Mouse (Mus musculus) 3T3-L1 (cell line): ENCODE data around the gene Pex26.

Experiments
- DNase-seq: peaks from one replicate; pipeline ENCODE4 v3.0.0-alpha.2; 2015; ENCODE audit warnings: low read depth, low spot score

Gene Pex26

DNA sequence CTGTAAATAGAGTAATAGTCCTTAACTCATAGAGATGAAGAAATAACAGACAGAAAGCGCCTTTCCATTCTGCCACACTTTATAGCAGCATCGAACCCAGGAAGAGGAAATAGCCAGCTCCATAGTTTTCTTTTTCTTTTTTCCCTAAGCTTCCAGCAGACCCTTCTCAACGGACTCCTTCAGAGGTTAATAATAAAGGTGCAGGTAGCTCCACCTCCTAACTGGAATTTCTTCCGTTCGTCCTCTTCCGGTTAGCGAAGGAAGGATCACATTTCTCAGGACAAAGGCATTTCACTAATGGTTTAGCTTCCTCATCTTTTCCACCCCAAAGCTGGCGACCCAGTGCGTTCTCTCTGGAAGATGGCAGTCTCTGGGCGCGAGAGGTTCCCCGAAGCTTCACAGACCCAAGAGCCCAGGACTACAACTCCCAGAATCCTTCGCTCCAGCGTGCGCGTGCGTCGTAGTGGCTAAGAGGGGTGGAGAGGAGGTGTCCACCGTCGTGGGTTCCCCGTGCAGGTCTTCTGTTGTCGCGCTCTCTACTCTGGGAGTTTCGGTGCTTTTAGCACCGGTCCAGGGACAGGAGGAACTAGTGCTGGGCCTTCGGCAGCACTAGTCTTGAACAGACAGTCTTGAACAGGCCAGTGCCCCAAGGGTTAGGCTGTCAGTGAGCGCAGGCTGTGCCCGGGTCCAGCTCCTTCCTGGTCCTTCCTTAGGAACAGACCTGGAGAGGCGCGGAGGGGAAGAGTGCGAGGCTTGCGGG lies at the start of gene Pex26:
Gene Pex26, plus strand, starts transcription at position 254 of the 760 bp plus-strand sequence.
- peak; percentile 95 for DNase-seq

DNA sequence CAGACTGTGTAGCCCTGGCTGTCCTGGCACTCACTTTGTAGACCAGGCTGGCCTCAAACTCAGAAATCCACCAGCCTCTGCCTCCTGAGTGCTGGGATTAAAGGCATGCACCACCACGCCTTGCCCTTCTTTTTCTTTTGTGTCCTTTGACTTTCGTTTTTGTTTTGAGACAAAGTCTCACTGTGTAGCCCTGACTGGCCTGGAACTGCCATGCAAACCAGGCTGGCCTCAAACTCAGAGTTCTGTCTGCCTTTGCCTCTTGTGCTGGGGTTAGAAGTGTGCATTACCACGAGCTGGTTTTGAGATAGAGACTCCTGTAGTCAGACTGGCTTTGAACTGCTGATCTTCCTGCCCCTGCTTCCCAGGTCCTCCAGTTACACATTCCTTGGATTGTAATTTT lies 49.2 kb upstream of the Pex26 start:
- no peak for DNase-seq

DNA sequence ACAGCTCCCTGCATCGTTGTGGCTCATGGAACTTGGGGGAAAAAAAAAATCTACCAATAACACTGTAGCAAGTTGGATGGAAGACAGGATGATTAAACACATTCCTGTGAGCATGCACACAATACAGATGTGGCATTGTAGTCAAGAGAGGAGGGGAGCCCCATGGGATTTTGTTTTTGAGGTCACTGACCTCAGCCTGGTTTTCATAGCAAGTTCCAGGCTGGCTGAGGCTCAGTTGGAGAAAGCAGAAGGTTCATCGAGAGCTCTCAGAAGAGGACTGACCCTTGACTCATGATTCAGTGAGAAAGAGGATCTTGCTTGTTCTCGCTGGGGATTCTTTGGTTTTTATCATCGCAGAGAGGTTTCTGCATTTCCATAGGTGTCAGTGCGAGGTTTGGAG lies 48.6 kb upstream of the Pex26 start:
- DNase-seq, result peak; percentile 85

DNA sequence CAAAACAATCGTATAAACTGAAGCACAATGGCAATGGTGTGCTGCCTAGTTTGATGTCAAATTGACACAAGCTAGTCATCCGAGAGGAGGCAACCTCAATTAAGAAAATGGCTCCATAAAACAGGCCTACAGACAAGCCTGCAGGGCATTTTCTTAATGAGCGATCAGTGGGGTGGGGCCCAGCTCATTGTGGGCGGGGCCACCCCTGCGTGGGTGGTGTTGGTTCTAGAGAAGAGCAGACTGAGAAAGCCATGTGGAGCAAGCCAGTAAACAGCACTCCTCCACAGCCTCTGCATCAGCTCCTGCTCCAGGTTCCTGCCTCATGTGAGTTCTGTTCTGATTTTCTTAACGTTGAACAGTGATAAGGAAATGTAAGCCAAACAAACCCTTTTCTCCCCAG lies 46.2 kb upstream of the Pex26 start:
- DNase-seq, result no peak

DNA sequence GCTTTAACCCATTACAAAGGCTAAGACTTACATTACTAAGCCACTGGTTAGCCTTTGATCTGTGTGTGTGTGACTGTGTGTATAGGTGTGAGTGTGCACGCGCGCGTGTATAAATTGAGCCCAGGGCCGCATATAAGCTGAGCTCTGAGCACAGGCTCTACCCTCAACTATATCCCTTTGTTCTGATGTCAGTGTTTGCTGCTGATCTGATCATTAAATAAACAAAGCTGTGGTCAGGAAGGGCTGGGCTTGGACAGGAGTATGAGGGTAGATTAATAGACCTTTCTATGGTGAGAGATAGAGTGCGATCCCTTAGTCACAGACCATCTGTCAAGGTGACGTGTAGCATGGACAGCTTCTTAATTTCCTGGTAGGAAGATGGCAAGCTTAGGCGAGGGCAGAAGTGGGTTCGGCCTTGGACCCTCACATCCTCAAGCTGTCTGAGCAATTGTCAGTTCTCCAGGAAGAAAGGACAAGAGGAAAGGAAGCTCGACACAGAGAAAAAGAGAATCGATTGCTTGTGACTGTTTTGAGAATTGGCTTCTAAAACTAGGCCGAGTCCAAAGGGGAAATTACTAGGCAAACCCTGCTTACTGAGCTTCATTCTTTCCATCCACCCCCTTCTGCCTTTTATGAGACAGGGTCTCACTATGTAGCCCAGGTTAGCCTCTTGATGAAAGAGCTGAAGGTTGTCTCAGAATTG lies 45.0 kb upstream of the Pex26 start:
- DNase-seq, result peak; percentile 69

DNA sequence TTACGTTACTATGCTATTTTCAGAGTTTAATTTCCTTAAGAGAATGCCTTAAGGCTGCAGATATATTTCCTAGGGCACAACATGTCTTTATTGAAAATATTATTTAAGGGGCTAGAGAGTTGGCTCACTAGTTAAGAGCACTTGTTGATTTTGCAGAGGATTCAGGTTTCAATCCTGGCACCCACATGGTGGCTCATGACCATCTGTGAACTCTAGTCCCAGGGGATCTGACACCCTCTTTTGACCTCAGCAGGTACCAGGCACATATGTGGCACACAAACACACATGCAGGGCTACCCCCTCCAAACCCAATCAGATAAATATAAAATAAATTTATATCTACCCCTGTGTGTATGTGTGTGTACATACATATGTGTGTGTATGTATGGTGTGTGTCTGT lies 44.2 kb upstream of the Pex26 start:
- DNase-seq, result no peak

DNA sequence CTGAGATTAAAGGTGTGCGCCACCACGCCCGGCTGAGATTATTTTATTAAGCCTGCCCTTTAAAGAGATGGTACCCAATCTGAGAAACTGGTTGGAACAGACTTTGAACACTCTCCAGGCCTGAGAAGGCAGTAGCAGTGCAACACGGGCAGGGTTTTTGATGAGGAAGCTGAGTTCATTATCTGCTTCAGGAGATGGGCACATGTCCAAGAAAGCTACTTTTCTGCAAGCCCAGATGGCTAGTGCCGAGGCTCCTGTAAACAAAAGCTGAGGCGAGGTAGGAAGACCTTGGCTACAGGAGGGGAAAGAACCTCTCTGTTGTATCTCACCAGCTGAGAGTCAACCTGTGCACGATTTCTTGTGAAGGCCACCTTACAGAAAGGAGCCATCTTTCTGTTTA lies 41.2 kb upstream of the Pex26 start:
- DNase-seq, result no peak

DNA sequence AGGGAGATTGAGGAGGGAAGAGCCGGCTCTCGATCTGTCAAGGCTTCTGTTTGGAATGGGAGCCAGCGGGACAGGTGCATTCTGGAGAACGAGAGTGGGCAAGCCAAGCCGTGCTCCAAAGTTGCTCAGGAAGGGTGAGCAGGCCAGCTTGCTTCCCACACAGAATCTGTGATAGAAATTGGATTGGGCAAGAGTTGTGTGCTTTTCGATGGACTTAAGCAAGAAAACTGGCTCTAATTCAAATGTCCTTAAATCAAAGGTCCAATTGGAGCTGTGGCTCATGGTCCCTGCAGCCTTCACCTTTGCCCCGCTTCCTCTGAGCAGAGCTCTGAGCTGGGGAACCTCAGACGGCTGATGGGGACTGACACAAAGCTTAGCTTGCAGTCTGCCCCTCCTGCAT lies 40.0 kb upstream of the Pex26 start:
- no peak for DNase-seq

DNA sequence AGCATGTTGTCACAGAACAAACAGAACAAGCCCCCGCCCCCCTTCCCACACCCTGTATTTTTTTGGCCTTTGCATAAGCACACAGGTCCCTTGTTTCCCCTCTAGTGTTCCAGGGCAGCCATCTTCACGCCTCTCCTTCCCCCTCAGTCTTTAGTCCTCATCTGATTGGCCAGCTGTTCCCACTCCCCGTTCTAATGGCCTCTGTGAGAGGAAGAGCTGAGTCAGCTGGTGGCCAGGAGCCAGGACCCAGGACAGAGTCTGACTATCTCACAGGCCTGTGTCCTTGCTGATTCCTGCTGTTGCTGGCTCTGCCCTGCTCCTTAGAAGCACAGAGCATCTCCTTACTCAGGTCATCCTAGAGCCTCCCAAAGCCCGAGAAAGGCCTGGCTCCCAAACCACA lies 39.4 kb upstream of the Pex26 start:
- DNase-seq, result peak; percentile 94

DNA sequence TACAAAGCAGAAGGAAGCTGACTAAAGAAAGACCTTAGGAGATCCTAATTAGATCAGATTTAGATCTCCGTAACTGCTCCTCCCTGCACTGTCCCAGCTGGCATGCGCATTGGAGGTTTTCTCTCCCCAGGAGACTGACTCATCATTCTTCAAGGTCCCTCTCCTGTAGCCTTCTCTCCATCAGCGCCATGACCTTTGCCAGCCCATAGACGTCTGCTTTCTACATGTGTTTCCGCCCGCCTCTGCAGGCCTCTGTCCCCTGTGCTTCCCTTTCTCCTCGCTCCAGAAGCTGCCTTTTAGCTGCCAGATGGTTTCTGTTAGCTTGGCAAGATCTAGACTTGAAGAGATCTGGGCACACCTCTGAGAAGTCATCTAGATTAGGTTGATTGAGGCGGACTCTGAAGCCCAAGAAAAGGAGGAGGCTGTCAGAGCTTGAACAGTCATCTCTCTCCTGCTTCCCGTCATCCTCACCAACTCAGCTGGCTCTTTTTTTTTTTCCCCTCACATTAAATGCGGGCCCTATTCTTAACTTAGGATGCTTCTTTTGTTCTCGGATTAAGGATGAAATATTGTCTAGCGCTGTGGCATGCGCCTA lies 38.4 kb upstream of the Pex26 start:
- DNase-seq, result peak; percentile 78

DNA sequence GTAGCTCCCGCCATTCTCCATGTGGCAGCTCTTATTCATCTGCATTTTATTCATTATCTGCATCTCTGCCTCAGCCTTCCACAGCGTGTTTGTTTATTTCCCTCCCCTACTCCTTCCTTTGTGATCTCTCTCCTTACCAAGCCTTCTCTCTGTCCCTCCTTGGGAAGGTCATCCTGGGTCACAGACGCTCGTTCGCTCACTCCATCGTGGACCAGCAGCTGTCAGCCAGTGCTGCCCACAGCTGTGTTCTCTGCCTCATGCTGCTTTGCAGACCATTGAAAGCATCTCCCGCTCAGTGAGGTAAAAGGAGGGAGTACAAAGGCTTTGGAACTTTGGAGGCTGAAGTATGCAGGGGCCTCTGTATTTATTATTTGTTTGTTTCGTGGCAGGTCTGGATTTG lies 37.6 kb upstream of the Pex26 start:
- DNase-seq, result no peak

DNA sequence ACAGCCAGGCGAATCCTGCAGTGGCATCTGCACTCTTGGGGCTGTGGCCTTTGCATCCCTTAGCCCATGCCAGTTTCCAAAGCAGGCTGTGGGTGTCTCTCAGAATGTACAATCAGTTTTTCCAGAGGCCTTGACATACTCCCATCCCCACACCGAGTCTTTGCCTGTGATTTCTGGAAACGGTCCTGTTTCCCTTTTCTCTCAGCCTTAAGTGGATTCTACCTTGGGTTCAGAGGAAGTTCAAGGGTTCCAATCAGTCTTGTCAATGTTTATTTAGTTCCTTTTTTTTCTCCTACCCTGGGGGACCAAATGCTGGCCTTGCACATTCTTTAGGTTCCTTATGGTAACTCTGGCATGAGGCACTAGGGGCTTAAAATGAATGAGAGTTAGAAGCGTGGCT lies 36.7 kb upstream of the Pex26 start:
- DNase-seq, result peak; percentile 56

DNA sequence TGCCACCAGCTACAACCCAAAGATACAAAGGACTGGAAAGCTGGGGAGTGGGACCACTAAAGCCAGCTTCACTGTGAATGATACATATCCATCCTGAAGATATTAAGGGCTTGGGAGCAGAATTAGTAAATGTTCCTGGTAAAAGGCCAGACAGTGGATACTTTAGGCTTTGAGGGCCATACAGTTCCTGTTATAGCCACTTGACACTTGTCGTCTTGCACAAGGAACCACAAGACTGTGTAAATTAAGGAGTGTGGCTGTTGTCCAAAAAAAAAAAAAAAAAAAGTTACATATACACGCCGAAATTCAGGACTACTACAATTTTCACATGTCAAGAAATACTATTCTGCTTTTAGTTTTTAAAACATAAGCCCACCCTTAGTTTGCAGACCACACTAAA lies 35.1 kb upstream of the Pex26 start:
- no peak for DNase-seq

DNA sequence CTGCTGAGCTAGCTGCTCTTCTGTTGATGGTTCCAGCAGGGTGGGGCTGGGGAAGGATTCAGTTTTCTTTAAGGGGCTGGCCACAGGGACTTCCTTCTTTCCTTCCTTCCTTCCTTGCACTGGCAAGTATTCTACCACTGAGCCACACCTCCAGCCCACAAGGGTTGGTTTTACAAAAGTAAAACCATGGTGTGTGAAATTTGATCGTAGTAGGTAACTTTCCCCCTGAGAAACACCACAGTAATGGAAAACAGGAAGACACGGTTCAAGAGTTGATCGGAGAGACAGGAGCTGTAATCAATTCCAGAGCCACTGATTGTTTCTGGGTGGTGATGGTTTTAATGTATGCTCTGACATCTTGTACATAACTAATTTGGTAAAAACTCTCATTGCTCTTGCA lies 34.0 kb upstream of the Pex26 start:
- no peak for DNase-seq

DNA sequence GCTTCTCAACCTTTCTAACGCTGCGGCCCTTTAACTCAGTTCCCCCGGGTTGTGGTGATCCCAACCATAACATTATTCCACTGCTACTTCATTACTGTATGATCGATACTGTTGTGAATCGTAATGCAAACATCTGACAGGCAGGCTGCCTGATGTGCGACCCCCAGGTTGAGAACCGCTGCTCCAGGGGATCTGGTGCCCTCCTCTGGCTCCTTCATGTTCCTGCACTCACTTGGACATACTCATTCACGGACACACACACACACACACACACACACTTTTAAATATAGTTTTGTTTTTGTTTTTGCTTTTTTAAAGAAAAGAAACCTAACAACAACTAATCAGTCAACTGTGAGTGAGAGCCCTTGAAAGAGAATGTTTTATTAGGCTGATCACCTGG lies 33.3 kb upstream of the Pex26 start:
- no peak for DNase-seq

DNA sequence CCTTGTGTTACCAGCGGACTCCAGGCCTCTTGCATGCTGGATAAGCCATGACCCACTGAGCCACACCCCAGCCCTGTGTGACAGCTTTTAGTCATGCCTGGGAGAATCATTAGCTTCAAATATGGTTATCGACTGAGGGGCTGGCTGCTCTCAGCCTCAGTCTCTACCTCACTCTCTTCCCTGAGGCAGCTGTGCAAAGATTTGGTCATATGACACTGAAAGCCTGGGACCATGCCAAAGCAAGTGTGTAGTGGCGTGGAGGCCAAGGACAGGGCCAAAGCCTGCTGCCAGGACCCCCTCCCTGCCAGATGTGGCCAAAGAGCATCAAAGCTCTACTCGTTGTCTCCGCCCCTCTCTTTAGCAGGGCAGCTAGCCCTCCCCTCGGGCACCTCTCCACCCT lies 31.7 kb upstream of the Pex26 start:
- peak; percentile 29 for DNase-seq

DNA sequence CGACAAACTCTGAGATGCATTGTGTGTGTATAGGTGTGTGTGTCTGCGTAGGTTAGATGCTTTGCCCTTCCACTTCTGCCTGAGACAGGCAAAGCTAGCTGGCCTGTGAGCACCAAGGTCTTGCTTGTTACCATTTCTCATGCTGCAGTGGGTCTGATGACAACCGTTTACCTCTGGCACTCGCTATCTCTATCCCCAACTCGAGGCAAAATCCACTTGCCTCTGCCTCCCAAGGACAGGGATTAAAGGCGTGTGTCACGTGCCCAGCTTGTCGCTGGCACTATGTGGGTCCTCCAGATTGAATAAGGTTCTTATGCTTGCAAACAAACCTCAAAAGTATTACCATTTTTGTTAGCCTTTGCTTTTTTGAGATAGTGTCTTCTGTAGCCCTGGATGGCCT lies 30.3 kb upstream of the Pex26 start:
- DNase-seq, result no peak

DNA sequence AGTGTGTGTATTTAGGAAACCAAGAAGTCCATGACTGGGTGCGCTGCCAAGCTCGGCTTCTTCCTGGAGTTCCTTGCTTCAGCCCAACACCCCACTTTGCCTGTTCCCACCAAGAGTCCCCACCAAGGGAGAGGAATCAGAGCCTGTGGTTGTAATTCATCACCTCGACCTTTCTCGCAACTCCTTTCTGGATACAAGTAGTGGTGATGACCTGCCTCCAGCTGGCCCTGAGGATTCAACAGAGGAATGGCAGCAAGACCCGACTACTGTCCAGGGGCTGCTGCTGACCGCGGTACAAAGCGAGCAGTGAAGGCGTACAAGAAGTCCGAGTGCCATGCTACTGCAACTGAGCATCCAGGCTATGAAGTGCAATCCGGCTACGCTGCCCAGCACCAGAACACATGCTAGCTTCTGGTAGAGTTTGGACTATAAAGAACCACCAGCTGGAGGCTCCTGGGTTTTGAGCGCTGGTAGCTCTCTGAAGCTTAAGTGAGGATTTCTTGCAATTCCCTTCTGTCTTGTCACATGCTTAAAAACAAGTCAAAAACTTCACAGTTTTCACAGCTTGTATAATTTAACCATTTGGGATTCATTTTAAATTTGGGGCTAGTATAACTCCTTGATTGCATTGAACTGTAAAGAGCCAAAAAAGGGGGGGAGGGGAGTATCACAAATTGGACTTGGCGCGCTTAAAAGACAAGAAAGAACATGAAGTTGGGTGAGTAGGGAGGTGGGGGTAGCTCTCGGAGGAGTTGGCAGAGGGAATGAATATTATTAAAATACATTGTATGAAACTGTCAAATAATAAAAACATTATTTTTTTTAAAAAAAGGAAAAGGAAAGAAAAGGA lies 28.8 kb upstream of the Pex26 start:
- no peak for DNase-seq

DNA sequence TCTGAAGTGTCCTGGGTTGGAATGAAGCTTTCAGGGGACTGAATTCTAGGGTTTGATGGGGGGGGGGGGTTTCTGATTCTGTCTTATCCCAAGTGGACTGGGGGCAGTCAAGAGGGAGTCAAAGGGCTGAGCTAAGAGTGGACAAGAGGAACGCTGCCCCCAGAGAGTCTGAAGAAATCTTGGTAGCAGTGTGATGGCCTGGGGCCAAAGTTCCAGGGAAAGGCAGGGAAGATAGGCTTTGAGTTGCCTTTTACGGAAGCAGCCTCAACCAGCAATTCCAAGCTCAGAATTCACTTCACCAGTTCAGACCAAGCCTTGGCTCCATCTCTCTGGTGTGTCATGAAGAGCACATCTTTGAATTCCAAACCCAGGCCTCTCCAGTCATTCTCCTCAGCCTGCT lies 27.4 kb upstream of the Pex26 start:
- DNase-seq, result no peak

DNA sequence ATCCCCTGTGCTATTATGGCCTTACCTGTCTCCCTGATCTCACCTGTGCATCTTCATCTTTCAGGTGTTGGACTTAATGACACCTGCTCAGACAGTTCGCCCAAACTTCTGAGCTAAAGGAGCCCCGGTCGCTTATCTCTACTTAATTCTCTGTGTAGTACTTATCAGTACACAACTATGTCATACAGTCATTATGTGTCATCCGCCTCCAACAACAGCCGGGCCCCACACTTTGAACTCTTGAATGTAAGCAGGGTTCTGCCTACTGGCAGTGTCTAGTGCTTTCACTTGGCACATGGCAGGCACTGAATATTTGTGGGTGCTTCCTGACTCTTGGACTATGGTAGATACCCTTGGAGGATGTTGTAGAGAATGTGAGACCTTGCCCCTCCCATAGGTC lies 23.9 kb upstream of the Pex26 start:
- peak; percentile 71 for DNase-seq

DNA sequence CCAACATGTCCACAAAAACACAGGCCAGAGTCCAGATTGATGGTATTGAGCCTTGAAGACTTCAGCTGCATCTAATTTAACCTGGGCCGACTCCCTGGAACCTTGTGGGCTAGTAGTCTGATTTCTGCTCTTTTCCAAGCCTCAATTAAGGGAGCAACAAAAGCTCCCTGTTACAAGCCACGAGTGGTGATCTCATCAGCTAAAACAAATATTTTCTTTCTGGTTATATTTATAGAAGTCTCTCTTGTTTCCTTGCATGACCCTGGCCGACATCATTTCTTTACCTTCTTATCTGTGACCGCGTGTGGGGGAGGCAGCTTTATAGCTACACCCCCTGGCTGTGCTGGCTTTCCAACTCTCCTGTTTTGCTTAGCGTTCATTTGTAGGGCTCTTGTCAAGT lies 23.3 kb upstream of the Pex26 start:
- peak; percentile 54 for DNase-seq

DNA sequence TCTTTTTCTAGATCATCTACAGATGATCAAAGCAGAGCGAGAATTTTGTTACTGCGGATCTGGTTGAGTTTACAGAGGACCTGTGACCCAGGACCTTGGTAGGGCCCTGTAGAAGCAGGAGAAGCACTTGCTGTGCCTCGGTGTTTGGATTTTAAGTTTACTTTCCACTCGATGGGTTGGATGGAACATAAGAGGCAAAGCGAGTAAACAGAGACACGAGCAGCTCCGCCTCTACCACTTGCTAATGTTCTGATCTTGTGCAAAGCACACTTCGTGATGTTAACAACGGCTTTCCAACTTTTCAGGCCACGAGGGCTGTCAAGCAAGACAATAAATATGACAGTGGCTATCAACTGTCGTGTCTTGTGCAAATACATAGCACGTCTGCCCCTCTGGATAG lies 20.9 kb upstream of the Pex26 start:
- no peak for DNase-seq
